Mouse (Mus musculus) urinary bladder, postnatal 25 days (tissue): ENCODE measurements around the gene Lrcol1.

Experiments
- DNase-seq: peaks from one replicate; pipeline ENCODE4 v3.0.0; 2022; ENCODE audit warnings: low spot score

Gene Lrcol1

DNA sequence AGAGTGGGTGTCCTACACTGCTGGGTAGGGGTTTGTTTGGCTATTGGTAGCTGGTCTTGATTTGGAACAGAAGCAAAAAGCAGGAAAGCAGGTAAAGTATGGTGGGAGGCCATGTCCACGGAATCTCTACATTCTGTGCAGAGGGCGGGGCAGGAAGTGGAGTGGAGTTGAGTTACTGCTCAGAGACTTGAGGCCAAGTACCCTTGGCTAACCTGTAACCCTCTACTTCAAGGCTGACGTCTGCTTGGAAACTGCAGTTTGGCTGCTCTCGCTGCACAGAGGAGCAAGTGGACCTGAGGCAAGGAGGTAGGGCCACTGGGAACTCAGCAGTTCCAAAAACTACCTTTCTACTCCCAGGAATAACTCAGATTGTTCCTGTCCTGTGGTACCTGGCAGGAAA is at the start of gene Lrcol1:
Lrcol1 (plus strand) TSS at position 207 of the 400 bp plus-strand sequence.
- DNase-seq, result no peak

DNA sequence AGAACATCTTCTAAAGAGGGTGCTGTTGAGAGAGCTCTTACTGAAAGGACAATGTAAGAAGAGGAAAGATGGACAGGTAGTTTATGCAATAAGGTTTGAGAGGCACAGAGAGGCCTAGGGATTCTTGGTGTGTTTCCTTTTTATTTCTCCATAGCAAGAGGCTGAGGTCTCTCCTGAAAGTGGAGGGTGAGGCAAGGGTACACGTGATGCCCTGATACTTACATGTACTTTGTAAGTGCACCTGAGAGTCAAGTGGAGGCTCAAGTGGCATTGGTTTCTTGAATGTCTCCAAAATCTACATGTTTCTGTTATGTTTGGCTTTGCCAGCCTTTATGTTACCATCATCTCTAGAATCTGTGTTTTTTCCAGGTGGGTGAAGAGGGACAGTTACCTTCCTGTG is 47.9 kb upstream of the Lrcol1 start:
- no peak for DNase-seq

DNA sequence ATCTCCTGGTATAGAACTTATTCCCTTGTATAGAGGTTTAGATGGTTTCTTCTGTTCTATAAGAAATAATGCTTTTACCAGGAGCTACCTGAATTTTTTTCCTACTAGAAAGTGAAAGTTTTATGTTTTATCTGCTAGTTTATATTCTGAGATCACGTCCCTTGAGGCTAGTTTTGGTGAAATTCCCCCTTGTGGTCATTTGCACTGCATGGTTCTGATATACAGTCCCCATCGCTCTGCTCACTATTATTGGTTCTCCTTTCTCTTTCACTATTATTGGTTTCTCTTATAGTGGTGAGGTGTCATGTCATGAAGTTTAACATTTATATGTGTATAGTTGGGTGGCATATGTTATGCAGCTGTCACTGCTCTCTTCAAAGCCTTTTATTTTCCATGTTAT is 43.9 kb upstream of the Lrcol1 start:
- DNase-seq, result no peak

DNA sequence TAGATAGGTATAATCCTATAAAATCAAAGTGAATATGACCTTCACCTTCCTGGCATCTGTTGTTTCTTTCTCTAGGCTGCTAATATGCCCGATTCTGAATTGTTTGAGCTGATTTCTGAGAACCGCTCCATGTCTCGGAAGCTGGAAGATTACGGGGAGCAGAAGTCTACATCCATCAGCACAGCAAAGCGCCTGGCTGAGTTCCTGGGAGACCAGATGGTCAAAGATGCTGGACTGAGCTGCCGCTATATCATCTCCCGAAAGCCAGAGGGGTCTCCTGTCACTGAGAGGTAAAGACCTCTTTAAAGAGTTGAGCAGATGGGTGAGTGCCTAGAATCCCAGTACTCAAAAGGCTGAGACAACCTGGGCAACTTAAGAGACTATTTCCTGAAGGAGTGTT is 35.7 kb upstream of the Lrcol1 start:
- no peak for DNase-seq

DNA sequence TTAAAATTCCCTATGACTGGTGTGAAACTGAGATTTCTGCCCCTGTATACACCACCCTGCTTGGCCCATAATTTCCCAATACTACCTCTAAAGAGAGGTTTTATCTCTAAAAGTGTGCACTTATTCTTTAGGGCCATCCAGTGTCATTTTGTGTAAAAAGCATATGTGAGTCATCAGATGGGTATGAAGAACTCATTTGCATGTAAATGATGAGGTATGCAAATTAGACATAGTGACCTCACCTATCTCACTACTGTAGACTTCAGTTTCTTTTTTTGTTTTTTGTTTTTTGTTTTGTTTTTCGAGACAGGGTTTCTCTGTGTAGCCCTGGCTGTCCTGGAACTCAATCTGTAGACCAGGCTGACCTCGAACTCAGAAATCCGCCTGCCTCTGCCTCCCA is 31.4 kb upstream of the Lrcol1 start:
- no peak for DNase-seq

DNA sequence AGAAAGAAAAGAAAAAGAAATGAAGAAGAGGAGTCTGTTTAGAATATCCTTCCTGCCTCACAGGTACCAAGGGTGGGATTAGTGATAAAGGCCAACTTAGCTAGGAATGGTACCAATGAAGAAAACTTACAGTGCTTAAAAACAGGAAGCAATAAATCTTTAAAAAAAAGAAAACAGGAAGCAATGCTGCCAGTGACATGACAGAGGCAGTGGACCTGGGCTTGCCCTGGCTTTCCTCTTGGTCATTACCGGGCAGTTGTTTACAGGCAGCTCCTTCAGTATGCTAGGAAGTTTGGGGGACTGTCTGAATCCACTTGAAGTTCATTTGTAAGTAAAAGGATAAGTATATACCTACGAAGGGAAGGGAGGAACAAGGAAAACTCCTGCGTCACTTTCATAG is 14.0 kb upstream of the Lrcol1 start:
- DNase-seq, result no peak

DNA sequence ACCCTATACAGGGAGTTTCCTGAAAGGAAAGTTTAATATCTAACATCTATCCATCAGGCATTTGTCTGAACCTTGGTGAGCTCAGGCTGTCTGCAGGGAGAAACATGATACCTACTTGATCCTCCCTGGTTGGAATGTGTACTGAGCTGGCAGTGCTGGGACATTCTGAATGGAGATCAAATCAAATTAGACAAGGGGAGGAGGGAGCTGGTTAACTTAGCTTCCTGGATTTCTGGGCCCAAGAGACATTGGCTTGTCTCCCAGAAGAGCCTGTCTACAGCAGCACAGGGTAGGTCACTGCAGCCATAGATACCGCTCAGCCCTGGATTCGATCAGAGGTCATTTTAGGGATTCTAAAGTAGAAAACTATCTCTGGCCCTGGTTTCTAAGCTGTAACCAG is 5.7 kb upstream of the Lrcol1 start:
- DNase-seq, result no peak

DNA sequence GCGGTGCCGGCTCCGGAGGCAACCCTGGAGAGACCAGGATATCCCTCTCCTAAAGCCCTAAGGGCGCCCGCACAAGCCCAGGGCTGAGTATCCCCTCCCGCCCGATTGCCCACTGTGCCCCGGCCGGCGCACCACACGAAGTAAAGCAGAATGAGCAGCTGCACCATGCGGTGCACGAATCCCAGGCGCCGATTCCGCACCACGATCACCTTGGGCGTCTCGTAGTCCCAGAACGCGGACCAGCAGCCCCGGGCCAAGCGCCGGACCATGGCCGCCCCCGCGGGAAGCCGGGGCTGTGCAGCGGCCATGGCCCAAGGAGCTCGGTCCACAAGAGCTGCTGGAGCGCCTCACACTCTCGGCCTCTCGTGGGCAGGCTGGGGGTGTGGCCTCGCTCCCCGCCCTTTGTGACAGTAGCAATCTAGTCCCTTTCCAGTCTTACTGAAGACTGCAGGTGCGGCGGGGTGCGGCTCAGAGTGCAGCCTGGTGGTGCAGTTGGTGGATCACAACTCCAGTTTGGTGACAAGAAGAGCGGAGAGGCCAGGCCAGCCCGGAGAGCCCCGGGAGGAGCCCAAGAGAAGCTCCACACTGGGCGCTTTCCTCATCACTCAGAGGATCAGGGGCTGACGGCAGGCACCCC is 1.8 kb upstream of the Lrcol1 start, which contains the start of gene P2rx2:
P2rx2 (minus strand) TSS at position 565 of the 637 bp plus-strand sequence.
- peak; percentile 34 for DNase-seq

DNA sequence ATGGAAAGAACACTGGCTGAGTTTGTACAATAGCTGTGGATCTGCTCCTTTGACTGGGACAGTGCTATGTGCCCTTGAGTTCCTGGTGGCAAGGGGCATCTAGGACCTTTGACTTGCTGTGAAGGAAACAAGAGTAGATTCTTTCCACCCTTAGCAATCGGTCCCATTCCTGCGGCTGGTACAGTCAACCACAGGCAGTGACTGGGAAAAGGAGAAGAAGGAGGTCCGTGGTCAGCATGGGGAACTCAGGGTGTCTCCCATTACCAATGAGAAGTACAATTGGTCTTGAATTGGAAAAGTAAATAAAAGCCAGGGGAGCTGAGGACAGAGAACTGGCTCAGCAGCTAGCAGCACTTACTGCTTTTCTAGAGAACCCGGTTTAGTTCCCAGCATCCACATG is 1.0 kb downstream of the Lrcol1 start:
- DNase-seq, result no peak

DNA sequence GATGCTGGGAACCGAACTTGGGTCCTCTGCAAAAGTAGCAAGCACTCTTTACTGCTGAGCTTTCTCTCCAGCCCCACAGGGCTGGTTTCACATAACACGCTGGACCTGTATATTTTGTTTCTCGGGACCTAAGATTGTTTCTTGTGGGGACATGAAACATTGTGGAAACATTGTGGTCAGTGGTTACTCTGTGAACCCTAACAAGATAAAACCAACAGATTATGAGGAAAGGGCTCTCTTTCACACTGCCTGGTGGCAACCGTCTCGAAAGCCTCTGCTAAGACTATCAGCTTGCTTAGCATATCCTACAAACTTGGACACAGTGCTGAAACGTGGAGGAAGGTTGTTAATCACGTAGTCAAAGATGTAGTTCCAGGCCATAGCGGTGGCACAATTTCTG is 2.5 kb downstream of the Lrcol1 start:
- no peak for DNase-seq

DNA sequence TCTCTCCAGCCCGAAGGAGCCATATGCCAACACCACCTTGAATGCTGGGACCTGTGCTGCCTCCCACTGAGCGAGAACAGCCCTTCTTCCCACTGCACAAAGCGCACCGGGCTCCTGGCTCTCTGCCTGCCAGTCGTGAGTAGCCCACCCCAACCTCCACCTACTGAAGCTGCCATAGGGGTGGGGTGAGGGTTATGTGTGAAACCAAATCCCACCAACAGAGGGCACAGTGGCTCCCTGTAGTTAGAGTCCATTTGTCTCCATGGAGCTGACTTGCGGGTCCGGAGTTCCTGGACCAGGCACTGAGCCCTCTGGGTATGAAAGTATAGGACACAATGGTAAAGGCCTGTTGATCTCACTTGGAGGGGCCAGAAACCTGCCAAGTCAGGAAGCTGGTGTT is 10.2 kb downstream of the Lrcol1 start:
- no peak for DNase-seq

DNA sequence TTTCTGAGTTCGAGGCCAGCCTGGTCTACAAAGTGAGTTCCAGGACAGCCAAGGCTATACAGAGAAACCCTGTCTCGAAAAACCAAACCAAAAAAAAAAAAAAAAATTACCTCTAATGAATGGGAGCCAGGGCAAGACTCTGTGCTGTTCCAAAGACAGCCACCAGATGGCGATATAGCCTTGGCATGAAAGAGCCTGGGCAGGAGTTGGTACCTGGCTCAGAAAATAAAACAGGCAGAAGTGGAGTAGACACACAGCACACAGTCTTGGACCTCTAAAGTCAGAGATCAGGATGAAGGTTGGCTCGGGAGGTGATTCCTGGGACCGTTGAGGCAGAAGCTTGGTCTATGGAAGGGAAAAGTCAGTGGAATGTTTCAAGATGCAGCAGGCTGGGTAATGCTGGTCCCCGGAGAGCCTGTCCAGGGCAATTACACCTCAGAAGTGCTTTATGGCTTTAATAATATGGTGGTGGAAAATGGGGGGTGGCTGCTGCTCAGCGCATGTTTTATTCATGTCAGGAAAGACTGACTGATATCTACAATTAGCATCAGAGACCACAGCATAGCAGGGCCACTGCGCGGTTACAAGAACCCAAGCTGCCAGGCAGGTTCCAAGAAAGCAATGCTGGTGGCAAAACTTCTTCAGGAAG is 13.1 kb downstream of the Lrcol1 start:
- peak; percentile 79 for DNase-seq

DNA sequence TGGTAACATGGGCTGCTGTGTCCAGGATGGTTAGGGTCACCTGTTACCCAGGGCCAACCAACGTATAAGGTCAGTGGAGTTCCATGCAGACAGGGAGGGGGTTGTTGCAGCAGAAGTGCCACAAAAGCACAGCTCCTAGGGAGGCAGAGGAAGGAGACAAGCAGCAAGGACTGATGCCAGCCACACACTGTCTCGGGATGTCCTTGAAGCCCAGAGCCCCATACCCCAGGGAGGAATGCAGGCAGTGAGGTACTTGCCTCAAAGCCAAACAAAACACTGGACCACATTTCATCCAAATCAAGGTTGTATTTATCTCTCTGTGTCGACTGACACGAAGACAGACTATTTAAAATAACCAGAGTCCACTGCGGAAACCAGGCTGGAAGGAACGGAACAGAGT is 16.9 kb downstream of the Lrcol1 start:
- no peak for DNase-seq

DNA sequence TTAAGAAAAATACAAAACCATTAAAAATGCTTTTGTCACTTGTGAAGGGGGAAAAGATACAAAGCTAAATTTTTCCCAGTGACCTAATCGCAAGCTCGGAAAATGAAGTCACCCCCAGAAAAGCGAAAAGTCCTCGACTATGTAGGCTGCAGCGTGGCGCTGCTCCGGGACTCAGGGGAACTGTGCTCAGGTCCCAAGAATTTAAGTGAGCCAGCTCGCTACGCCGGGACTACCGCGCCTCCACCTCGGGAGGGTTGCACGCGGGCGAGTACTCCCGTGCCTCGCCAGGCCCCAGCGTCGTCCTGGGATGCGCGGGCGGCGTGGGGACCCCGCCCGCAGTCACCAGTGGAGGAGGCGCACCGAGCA is 18.3 kb downstream of the Lrcol1 start:
- DNase-seq, result no peak

DNA sequence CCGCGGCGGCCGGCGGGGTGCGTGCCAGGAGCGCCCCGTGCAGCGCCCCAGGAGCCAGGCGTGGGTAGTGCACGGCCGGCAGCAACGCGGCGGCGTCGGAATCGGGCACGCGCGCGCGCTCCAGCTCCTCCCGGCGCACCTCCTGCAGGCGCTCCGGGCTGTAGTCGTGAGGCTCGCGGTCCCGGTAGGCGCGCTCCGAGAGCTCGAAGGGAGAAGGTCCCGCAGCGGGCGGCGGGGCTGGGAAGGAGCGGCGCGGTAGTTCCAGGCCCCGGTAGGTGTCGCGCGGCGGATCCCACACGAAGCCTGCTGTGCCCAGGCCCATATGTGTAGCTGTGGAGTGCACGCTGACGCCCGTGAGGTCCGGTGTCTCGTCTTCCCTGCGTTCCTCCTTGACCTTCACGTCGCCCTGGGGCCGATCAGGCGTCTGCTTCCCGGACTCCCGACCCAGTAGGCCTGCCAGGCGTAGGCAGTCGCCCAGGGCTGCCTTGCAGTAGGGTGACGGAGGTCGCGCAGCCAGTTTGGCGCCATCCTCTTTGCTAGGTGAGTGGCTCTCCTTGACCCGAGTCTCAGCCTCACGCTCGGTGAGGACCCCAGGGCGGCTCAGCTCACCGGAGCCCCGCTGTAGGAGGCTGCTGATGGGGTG is 18.8 kb downstream of the Lrcol1 start:
- DNase-seq, result peak; percentile 78

DNA sequence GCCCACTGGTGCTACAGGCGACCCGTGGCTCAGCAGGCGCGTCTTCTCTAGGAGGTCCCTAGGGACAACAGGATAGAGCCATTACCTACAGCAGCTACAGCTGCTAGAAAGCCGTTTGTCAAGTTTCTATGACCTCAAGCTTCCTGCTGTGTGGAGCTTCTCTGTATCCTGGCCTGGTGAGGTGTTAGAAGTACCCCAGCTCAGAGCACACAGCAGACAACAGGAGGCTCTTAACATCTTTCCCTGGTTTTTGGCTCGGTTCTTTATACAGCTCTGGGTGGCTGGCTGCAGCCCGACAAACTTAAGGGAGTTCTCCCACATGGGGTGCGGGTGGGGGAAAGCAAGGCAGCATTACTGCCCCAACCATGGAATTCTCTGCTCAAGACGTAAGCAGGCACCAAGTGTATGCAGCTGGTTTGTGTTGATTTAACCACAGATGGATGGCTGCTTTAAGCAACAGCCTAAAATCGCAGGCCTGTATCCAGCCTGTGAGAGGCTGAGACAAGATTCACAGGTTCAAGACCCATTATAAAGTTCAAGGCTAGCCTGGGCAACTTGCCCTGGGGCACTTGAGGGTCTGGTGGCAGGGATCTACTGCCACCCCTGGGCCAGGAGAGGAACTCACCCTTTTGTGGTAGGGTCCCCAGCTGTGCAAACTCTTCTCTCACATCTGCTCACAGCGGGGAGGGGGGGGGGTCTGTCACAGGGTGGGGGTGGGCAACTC is 19.5 kb downstream of the Lrcol1 start:
- no peak for DNase-seq

DNA sequence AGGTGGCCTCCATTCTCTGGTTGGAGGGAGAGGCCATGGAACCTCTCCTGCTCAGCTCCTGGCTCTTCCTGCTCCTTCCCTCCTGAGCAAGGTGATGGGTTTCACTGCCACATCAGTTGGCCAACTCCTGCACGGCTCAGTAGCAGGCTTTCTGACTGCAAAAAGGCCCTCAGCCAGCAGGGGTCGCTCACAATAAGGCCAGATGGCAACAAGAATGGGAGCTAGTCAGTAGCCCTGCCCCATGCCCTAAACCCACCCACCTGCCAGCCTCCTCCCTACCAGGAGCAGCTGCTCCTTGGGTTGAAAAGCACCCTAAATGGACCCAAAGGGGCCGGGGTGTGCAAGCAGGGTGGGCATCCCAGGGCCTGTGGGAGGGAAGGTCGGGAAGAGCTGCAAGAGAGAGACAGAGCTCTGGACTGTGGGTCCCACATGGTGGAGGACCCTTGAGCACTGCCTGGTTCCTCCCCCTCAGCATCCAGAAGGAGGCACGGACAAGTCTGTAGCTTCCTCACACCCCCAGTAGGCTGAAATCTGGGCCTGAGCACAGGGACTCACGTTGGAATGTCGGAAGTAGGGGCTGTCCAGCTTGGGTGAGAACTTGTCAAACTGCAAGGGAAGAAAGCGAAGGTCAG is 32.4 kb downstream of the Lrcol1 start:
- peak; percentile 75 for DNase-seq

DNA sequence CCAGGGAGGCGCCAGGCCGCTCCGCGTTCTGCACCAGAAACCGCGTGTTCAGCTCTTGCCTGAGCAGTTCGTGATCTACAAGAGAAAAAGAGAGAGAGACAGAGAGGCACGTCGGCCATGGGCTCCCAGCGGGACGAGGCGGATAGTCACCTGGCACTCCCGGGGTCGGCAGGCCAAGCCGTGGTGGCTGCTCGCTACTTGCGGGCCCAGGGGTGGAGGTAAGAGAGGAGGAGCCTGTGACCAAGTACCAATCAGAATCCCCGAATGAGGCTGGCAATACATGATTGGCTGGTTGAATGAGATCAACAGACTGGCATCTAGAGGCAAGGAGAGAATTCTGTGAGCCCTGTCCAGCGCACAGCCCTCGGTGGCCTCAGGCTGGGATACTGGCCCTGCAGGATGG is 33.7 kb downstream of the Lrcol1 start:
- DNase-seq, result no peak

DNA sequence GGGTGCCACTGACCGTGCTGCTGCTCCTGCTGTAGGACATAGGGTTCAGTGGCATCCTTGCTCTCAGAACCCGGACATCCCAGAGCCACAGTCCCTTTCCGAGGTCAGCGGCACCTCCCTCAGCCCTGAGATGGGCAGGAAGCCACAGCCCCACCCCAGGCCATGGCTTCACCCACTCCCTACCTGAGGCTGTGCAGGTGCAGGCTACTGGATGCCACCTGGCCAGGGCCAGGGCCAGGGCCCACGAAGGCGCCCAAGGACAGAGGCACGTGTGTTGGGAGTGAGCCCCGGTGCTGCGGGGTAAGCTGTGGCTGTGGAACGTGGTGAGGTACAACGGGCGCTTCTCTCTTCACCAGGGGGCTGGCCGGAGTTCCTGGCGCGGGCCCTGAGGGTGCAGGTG is 34.6 kb downstream of the Lrcol1 start:
- DNase-seq, result no peak

DNA sequence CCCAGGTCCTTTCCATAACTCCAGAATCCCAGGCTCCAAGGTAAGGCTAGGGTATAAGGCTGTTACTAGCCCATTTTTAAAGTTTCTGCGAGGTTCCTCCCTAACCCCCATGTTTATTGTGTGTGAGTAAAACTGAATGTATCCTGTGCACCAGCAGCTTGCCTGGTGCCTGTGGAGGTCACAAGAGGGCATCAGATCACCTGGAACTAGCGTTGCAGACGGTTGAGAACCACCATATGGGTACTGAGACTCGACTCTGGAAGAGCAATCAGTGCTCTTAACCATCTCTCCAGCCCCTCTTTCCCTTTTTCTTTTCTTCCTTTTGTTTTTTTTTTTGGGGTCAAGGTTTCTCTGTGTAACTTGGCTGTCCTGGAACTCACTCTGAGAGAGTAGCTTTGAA is 35.3 kb downstream of the Lrcol1 start:
- no peak for DNase-seq

DNA sequence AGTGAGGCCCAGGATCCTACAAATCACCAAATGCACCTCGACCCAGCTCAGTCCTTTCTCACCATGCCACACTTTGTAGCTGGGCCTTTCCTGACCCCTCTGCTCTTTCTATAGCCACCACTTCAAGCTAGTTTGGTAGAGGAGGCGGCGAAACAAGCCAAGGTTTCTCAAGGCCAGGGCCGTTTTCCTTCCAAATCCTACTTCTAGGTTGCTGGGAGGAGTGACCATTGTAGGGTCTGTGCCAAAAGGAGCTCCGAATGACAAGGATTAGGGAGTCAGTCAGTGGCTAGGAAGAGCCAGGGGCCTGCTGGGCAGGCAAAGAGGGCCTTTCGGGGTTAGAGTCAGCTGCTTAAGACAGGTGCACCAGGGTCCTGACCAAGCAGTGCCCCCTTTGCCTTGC is 40.0 kb downstream of the Lrcol1 start:
- DNase-seq, result no peak

DNA sequence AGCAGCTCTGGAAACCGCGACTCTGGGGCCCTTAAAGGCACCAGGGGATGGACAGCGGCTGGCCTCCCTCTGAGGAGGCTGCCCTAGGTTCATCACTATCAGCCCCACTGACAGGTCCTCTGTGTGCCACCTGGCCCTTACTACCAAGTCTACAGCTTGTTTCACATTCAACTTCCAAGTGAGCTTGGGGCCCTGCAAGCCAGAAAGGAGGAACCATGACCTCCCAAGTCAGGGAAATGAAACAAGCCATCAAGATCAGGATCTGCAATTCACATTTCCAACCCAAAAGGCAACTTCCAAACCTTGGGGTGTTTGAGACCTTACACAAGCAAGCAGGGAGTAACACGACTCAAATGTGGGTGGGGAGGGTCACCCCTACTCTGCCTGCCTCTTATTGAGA is 40.7 kb downstream of the Lrcol1 start:
- DNase-seq, result no peak
